Mouse (Mus musculus) right cerebral cortex, postnatal 14 days (tissue): ENCODE data around the gene Ikzf2.
A peak's percentile ranks its signal among the peaks of the same experiment; 100 is the strongest.

Experiments
- DNase-seq: peaks from one replicate; pipeline ENCODE4 v3.0.0; 2022

The Ikzf2 gene

DNA sequence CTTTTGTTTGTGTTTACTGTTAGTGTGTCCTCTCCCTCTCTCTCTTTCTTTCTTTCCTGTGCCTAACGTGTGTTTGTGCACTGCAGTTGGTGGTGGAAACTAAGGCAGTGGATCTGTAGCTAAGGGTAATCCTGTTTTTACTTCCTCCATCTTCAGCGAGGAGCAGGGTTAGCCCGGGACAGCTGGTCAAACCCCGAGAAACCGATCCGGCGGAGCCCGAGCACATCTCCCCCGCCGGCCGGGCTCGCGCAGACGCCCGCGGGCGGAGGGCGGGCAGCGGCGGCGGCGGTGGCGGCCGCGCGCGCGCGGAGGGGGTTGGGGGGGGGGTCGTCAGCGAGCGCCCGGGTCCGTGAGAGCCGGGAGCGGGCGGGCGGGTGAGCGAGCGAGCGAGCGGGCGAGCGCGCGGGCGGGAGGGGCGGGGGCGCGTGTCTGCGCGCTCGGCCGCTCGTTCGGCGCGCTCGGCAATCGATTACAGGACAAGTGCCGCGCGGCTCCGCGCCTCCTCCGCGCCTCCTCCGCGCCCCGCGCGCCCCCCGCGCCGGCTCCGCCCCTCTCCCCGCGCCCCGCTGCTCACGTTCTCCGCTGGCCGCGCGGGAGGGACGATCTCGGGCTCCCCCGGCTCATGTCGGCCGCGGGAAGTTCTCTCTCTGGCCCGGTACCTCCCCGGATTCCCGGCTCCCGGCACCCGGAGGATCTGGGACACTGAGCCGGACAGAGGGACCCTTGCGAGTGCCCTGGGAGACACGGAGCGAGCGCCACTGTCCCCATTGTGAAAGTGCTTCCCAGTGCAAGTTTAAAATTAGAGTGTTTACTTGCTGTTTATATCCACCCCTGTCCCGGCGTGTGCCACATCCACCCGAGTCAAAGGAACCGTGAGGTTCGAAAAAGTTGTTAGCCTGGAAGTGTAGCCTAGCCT, at the start of gene Ikzf2:
Gene Ikzf2 (minus strand): TSS at position 170 of the 916 bp plus-strand sequence.
- DNase-seq: peak; percentile 73

DNA sequence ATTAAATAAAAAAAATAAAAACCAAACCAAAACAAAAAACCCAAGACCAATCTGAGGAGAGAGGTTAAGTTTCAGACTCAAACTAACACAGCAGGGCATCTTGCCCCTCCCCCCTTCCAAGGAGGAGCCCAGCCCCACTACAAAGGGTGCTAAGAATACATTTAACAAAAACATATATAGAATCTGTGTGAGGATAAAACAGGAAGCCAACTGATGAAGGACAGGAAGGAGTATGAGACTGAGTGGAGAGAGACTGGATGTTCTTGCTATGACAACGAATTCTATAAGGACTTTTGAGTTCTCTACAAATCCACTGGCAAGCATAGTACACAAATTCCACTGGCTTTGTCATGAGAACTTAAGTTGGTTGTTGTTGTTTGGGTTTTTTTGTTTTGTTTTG, 42.7 kb upstream of the Ikzf2 start:
- DNase-seq: no peak

DNA sequence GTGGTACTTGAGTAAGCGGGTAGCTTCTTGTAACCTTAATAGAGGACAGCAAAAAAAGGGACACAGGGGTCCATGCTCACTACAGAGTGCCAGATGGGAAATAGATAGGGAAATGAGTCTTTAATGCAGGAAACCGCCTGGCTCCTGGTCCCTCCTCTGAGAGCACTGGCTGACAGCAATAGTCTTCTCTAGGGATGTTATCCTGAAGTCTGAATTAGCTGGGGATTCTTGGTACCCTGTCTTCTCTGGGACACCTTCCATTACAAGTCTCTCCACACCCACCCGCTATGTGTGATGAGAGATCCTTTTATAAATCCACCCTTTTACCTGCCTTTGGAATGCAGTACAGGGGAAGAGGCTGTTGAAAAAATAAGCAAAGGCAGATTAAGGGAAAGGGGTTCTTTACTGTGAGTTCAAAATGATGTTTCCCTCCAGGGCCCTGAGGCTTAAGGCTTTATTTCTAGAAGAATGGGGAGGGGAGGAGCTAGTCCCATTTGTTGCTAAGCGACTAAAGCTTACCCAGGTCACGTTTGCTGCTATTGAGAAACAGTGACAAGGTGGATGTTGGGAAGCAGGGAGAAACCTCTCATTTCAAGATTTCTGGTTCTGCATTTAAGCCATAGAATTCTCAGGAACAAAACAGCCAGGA, 42.1 kb upstream of the Ikzf2 start:
- DNase-seq: no peak

DNA sequence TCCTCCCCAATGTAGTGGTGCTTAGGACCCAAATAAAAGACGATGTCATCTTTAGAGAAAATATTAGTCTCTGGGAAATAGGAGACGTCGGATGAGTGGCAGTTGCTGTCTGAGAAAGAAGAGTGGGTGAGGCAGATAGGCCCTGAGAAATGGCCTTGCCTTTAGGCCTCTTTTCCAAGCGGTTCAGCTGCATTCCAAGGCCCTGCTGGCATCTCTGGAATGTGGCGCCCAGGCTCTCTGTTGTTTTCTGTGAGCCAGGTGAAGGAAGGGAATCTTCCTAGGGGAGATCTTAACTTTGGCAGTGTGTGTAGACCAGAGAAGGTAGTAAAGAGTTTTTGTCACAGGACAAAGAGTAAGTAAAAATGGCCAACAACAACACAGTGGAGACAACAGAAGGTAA, 40.9 kb upstream of the Ikzf2 start:
- no peak for DNase-seq

DNA sequence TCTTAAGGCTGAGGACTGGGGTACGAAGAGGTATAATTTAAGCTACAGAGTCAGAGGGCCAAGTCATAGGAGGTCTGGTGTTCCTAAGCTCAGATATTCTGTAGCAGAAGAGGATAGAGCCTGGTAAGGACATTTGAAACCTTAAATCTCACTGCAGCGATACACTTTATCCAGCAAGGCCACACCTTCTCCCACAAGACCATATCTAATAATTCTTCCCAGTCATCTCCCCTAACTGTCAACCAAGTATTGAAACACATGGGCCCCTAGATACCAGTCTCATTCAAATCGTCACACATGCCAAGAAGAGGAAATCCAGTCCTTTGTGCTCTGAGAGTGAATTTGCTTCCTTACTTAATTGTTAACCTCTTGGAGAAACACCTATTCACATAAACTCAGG, 30.1 kb upstream of the Ikzf2 start:
- DNase-seq: no peak

DNA sequence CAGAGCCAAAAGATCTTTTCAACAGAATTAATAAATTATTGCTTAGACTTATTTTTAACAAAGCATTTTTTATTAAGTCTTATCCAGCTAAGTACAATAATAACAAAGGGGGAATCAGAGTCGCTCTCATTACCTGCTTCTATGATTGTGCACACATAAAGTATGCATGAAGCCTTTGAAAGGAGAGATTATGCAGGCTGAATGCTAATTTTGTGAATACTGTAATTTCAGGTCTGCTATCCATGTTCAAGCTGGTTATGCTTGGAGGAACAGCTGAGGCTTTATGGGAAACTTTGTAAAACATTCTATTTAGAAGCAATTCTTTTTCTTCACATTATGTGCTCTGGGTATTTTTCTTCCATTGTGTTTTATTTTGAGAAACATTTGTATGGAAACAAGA, 21.5 kb upstream of the Ikzf2 start:
- no peak for DNase-seq

DNA sequence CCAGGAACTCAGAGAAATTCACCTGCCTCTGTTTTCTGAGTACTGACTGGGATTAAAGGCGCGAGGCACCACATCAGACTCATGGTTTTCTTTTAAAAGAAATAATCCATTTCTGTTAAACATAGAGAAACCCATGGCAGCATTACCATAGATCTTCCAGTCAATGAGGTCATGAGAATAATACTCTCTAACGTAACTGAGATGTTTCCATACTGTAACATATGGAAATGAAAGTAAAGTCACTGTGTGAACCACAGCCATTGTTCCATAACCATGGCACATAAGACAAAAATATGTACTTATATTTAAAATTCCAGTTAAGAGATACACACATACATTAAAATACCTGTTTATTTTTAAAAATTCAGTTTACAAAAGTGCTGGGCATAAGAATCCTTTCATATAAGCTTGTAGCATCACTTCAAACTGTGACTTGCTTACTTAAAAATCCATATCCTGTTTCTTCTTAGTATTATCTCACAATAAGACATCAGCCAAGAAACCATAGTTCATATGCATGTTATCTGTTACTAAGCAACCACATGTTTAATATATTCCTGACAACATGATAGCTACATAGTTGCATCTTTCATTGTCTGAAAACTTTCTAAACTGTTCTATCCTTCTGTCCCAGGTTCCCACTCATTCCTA, 16.6 kb upstream of the Ikzf2 start:
- no peak for DNase-seq

DNA sequence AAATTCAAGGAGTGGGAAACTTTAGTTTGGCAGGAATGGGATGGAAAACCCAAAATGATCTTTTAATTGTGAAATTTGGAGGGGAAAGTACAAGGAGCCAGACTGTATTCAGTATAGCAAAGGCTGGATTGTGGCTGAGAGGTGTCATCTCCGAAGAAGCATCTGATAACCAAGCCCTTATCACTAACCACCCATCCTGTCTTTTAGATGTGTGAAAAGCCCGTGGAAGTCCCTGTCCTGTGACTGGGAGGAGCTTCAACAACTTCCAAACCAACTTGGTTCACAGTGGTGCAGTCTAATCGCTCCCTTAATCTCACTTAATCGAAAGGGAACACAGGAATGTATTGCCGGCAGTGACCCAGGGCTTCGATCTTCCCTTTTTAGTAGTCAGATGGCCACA, 4.9 kb upstream of the Ikzf2 start:
- no peak for DNase-seq

DNA sequence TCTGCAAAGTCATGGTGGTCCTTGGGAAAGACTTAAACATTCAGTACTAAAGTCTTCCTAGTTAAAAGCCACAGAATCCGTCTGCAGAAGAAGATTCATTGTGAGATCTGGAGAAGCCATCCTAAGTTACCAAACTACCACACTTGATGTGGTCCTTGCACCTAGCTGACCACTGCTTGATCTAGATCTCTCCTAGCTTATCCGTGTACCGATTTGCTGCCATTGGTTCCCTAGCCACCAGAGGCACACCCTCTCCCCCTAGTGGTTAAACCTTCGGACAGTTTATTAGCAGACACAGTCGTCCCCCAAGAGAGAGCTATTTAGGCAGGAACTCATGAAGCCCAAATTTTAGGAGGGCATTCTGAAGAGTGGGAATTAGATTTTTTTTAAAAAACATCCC, 1.9 kb upstream of the Ikzf2 start:
- DNase-seq: peak; percentile 11

DNA sequence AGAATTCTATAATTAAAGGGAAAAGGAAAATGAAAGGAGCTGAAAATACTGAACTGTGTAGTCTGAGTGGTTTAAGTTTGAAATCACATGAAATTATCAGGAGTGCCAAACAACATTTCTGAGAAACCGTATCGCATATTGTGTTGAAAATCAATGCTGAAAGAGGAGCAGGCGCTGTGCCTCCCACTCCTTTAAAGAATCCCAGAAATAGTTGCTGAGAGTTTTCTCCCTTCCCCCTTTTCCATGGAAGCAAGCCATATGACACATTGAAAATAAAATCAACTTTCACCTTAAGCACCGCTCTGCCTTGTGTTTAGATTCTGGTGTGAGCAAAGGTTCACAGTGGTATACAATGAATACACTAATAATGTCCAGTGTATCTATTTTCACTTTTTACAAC, 1.1 kb upstream of the Ikzf2 start:
- DNase-seq: no peak

DNA sequence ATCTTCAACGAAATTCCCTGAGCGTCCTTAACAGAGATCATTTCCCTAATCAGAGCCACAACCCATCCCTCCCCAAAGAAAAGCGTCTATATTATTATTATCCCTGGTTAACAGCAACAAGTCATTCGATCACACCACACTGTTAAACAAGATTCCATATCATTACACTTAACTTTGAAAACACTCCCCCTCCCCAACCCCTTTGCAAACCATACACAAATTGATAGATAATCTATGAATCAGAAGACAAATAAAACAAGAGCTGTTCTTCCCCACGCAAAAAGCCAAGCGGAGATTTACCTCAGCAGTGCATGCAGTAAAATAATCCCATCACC, 337 bp downstream of the Ikzf2 start:
- no peak for DNase-seq

DNA sequence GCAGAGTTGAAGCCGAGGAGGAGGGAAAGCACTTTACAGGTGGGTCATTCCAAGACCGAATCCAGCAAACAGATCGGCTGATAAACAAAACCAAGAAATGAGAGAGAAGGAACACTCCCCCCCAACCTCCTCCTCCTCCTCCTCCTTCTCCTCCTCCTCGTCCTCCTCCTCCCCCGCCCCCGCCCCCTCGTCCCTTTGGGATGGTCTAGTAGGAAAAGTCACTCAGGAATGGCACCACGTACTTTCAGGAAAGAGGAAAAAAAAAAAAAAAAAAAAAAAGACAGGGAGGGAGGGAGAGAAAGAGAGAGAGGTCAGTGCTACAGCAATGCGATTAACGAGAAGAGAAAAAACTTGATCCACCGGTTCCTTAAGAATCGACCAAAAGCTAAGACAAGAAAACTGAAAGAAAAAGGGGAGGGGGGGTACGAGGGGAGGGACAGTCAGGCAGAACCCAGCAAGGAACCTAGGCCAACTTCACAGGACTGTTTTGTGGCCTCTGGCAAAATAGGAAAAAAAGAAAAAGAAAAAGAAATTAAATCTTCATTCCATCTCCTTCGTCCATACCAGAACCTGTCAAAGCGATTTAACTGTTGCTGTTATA, 1.1 kb downstream of the Ikzf2 start:
- no peak for DNase-seq

DNA sequence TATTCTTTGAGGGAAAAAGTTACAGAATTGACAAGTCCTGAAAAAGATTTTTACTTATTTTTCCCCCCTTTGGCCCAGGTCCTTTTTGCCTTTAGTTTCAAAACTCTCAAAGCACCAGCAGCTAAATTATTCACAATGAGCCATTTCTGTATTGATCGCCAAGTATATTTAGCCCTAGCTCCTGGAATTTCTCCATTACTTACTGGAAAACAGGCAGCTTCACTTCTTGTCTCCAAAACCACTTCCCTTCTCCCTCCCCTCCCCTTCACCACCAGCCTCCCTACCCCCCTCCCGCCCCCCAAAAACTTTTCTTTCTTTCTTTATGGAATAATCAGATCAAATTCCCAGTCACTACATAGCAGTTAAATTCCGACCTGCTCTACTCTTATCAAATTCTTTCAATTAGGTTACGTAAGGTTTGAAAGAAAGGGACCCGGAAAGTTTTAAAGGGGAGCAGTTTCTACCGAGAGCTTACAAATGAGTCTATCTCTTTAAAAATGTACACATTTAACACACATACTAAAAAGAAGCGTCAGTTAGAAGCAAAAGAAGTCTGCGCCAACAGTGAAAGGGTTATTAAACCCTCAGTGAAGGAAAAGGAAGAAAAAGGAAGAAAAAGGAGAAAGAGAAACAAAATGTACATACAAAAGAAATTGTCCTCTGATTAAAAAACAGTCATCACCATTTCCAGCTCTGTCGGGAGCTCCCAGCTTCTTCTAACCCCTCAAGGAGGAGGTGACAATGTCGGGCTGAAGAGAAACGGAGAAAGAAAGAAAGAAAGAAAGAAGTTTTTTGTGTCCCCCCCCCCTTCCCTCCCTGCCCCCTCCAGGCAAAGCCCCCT, 1.8 kb downstream of the Ikzf2 start:
- DNase-seq: no peak

DNA sequence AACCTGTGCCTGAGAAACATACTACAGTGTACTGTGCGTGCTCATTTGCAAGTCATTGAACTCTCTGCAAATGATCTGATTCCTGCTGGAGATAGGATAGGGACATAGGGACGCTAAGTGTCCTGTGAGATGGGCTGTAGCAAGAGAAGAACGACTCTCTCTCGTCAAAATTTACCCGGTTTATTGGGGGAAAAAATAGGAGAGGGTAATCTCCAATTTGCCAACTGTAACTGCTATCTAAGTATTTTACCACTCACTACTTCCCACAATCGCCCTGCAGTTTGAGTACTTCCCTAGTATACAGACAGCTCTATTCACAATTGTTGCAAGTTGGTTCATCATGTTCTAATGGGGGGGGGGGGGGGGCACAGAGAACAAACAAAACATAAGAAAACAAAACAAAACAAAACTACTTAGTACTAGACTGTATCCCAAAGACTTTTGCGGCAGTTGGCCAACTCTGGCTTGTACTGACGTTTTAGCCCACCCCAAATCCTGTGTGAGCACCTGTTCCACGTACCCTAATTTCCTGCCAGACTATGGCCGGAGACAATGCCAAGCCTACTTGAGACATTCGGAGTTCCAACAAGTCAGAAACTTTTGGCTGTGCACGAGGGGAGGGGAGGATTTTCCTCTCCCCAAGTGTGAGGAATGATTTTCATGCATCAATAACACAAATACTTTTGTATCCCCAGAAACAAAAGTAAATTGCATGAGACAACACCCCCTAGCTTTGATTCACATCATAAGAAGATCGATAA, 2.6 kb downstream of the Ikzf2 start:
- no peak for DNase-seq

DNA sequence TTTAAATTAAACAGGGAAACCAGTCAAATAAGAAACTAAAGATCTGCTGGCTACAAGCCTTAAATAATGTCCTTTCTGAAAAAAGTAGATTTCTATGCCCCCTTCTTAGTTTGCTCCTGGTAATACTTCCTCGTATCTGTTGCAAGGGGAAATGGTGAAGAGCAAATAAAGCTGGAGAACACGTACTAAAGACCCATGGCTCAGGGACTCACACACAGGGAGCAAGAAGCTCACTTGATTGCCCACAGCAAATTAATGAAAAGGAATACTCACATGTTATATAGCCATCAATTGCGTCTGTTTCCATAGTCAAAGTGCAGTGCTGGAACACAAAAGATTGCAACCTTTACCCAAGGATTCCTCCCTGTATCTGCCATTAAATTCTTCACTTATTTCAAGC, 3.2 kb downstream of the Ikzf2 start:
- no peak for DNase-seq

DNA sequence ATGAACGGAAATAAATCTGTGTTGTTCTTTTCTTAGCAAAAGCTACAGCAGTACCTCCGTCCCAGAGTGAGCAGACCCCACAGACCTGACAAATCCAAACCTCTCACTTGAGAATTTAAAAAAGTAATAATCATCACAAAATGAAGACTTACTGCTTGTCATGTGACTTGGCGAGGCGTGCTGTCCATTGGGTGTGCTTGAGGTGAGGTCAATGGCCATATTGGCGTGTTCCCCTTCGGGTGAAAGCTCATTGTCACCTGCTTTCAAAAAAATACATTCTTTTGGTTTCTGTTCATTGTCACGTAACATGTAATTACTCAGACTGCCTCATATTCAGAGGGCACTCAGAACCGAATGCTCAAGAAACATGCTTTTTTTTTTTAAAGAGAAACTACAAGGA, 4.0 kb downstream of the Ikzf2 start:
- DNase-seq: no peak

DNA sequence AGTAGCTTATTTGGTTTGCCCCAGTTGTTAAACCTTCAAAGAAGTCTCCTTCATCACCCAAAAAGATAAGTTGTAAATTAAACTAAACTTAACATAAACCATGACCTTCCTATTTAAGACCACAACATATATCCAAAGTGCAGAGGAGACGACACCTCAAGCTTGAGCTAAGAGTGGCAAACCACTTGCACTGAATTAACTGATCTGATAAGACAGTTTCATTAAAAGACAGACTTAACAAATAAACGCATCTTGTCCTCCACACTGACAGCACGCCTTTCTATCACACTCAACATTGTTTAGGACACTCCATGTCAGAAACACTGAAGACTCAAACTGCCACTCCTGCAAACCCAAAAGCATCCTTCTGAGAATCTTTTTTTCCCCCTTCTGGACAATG, 4.8 kb downstream of the Ikzf2 start:
- DNase-seq: no peak

DNA sequence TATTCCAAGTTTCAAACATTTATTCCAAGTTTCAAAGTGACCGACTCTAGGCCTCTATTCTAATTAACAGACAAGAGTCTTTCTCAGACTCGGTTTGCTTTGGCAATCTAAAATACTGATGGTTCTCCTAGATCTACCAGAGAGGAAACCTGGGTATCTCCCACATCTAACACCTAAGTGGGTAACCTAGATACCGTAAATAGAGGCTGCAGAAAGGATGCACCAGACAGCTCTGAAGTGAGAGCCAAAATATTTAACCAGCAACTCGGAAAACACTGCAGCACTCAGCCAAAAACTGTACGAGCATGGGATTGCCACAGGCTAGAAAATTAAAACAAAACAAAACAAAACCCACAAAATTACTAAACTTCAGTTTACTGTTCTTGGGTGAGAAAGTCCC, 6.0 kb downstream of the Ikzf2 start:
- no peak for DNase-seq

DNA sequence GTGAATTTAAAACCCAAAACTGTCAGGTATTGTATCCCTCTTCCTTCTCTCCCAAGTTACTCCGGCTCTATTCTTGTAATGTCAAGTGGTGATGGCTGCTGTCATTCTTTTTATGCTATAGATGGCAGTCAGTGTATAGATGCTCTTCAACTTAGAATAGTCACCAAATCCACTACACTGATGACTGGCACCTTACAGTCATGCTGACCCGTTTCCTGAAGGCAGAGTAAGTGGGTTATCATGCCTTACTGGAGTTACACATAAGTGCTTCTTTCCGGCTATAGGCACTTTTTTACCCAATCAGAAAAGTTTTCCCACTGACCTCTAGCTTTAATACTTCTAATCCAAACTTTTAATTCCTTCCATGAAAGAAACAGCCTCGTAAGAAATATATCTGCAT, 6.5 kb downstream of the Ikzf2 start:
- DNase-seq: no peak

DNA sequence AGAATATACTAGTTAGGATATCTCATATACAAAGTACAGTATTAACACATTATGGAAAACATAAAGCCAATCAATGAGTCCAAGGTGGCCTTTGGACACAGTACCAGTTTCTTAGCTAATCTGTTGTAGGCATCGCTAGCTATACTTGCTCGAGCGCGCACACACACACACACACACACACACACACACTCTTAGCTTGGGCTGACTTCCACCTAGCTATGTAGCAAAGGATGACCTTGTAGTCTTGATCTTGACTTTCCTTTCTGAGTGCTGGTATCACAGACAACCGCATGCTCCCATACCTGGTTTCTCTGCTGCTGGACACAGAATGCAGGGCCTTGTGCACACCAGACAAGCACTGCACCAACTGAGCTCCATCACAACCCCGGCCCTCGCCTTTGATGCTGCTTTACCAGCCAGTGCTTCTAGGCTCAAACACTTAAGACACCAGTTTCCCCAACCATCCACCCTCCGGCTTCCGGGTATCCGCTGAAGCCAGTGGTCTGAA, 17.1 kb downstream of the Ikzf2 start:
- DNase-seq: no peak

DNA sequence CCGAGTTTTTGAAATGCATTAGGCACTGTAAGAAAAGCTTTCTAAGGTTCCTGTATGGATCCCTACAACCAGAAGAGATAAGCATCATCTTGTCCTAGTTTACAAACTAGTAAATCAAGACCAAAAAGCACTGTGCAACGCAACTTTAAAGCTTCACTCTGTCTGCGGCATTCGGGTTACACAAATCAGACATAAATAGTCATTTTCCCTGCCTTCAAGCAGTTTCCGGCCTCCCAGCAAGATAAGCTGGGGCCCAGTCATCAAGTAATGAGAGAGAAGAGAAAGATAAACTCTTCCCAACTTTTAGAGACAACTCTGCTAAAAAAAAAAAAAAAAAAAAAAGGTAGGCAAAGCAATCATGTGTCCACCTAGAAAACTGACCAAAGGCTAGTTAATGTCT, 19.6 kb downstream of the Ikzf2 start:
- no peak for DNase-seq

DNA sequence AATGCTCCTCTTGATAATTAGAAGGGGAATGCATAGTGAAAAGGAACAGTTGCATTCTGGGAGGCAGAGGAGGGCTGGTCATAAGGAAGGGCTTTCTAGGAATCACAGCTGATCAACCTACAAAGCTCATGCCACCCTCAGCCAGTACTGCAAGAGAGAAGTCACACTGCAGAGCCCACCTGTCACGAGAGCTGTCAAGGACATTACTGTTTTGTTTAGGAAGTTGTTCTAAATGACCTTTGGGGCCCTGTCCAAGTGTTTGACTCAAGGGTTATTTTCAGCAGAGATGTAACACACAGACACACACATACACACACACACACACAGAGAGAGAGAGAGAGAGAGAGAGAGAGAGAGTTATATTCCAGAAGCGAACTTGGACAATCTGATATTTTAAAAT, 27.3 kb downstream of the Ikzf2 start:
- DNase-seq: no peak
